Mouse (Mus musculus): ENCODE data around the gene Mpped1. TPM values are rescaled to one million over a fixed set of nuclear protein-coding genes. Genes with fewer than 3 reads are reported as not detected.

Mpped1 gene
- 23.5 and 23.7 TPM in 2 replicates for polyA plus RNA-seq (2014; fragmentation: Nextera tagmentation; extraction: Ambion mirVana)

DNA sequence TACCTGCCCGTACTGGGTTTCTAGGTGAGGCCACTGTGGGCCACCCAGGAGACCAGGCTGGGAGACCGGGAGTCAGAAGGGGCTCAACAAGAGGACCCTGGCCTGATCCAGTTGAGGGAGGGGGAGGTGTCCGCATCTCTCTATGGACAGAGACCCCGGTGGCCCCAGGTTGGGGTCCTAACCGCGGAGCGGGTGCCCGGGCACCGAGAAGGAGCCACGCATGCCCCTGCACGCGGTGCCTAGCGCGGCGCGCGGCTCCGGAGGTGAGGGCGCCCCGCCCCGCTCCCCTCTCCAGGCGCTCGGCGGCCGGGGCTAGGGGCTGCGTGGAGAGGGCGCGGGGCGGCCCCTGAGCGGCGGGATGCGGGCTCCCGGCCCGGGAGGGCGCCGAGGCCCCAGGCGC lies at the start of gene Mpped1:
Gene Mpped1, plus strand, starts transcription at position 81 of the 400 bp plus-strand sequence.
- Histone ChIP-seq H3K4me3 (replicated peaks; ENCODE audit: low read length) (peak within 1 kb of the TSS; percentile 63), H3K27ac (no peak within 1 kb of the TSS), H3K36me3 (replicated peaks; ENCODE audit: control insufficient read depth, insufficient read depth) (no peaks in the 10 kb centered on the region), H3K9ac (peak within 1 kb of the TSS; percentile 80), H3K4me2 (replicated peaks) (peak within 1 kb of the TSS; percentile 95), H3K4me1 (replicated peaks; ENCODE audit: control insufficient read depth, insufficient read depth, low read length) (peaks cover 11% of the 10 kb centered on the region; the same call in 1 of the 2 replicates), H3K9me3 (ENCODE audit: control insufficient read depth, low read length) (no peaks in the 10 kb centered on the region), H3K27me3 (ENCODE audit: control insufficient read depth, insufficient read depth, low read length) (peaks cover 14% of the 10 kb centered on the region)
- ATAC-seq (ENCODE audit: low FRiP score) (peak; percentile 64), DNase-seq (ENCODE audit: low spot score) (no peak)
- 2% methylated on average over 25 of the region's 37 CpGs for WGBS

DNA sequence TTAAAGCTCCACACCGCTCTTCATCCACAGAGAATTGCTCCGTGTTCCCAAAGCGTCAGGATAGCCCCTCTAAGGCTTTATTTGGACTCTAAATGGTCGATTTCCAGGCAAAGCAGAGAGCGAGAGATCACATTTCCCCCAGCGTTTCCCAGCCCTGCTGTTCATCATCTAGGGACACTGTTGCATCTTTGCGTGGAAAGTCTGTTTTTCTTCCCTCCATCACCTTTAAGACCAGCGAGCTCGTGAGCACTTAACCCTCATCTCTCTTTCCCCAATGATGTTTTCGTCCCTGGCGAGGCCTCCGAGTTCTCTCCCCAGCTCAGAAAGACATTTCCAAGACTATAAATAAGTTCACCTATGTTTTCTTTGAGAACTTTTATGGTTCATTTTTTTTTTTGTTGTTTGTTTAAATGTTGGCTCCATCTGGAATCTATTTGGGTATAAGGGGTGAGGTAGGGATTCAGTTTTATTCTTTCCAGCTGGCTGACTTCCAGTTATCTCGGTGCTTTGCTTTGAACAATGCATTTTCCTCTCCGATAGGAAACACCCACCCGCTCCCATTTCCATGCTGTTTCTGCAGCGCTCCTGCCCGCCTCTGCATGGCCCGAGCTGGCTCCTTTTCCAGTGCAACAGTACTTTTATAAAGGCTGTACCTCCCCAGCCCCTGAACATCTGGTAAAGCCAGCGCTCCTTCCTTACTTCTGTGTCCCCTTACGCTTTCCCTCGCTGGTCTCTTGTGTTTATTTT lies 38.4 kb upstream of the Mpped1 start:
- Histone ChIP-seq H3K36me3 (replicated peaks; ENCODE audit: control insufficient read depth, insufficient read depth) (no peaks in the 10 kb centered on the region), H3K4me1 (replicated peaks; ENCODE audit: control insufficient read depth, insufficient read depth, low read length) (no peaks in the 10 kb centered on the region; the same call in 1 of the 2 replicates), H3K27ac (no peak overlapping the region), H3K9ac (no peak overlapping the region), H3K27me3 (ENCODE audit: control insufficient read depth, insufficient read depth, low read length) (no peaks in the 10 kb centered on the region), H3K9me3 (ENCODE audit: control insufficient read depth, low read length) (no peaks in the 10 kb centered on the region), H3K4me3 (replicated peaks; ENCODE audit: low read length) (no peak overlapping the region), H3K4me2 (replicated peaks) (no peak overlapping the region)
- 26% methylated on average over 21 of the region's 21 CpGs for WGBS
- DNase-seq (ENCODE audit: low spot score) (no peak), ATAC-seq (ENCODE audit: low FRiP score) (no peak)

DNA sequence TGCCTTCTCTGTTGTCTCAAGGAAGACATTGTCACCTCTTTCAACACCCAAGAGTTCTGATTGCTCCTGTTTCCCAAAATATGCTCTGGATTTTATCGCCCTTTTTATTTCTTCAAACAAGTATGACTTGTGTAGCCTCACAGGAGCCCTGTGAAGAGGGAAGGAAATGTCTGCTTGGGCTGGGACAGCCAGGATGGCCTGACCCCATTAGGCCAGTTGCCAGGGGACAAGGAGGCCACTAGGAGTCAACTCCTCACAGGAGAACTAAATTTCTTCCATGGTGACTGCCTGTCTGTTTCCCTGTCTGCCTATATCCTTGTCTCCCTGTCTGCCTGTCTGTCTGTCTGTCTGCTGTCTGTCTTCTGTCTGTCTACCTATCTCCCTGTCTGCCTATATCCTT lies 37.2 kb upstream of the Mpped1 start:
- Histone ChIP-seq H3K36me3 (replicated peaks; ENCODE audit: control insufficient read depth, insufficient read depth) (no peaks in the 10 kb centered on the region), H3K27ac (no peak overlapping the region), H3K4me1 (replicated peaks; ENCODE audit: control insufficient read depth, insufficient read depth, low read length) (no peaks in the 10 kb centered on the region; the same call in 1 of the 2 replicates), H3K4me3 (replicated peaks; ENCODE audit: low read length) (no peak overlapping the region), H3K9me3 (ENCODE audit: control insufficient read depth, low read length) (no peaks in the 10 kb centered on the region), H3K4me2 (replicated peaks) (no peak overlapping the region), H3K27me3 (ENCODE audit: control insufficient read depth, insufficient read depth, low read length) (no peaks in the 10 kb centered on the region), H3K9ac (no peak overlapping the region)
- ATAC-seq (ENCODE audit: low FRiP score) (no peak), DNase-seq (ENCODE audit: low spot score) (no peak)
- WGBS: 80% methylated on average over 1 of the region's 1 CpGs

DNA sequence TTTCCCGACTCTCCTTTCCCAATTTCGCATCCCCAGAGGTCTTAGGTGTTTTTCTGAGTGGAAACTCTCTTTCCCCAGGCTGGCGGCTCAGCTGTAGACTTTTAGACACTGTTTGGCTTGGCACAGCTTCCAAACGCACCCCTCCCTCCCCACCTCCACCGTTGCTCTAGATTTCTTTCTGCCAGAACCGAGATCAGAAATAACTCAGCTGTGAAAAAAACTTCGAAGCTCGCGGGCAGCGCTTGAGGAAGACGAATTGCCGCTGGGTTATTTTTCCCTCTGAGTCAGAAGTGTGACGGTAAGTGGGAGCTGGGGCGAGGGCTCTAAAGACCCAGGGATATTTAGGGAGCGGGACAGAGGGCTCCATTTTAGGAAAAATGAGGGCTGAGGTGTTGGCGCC lies 33.0 kb upstream of the Mpped1 start:
- no peak overlapping the region for H3K27ac ChIP-seq
- no peaks in the 10 kb centered on the region for H3K27me3 ChIP-seq (ENCODE audit: control insufficient read depth, insufficient read depth, low read length)
- DNase-seq (ENCODE audit: low spot score): no peak
- H3K9ac ChIP-seq: no peak overlapping the region
- no peak overlapping the region for H3K4me3 ChIP-seq (replicated peaks; ENCODE audit: low read length)
- no peaks in the 10 kb centered on the region for H3K36me3 ChIP-seq (replicated peaks; ENCODE audit: control insufficient read depth, insufficient read depth)
- H3K4me1 ChIP-seq (replicated peaks; ENCODE audit: control insufficient read depth, insufficient read depth, low read length): no peaks in the 10 kb centered on the region; the same call in 1 of the 2 replicates
- no peak for ATAC-seq (ENCODE audit: low FRiP score)
- no peaks in the 10 kb centered on the region for H3K9me3 ChIP-seq (ENCODE audit: control insufficient read depth, low read length)
- H3K4me2 ChIP-seq (replicated peaks): no peak overlapping the region
- WGBS: 63% methylated on average over 16 of the region's 16 CpGs

DNA sequence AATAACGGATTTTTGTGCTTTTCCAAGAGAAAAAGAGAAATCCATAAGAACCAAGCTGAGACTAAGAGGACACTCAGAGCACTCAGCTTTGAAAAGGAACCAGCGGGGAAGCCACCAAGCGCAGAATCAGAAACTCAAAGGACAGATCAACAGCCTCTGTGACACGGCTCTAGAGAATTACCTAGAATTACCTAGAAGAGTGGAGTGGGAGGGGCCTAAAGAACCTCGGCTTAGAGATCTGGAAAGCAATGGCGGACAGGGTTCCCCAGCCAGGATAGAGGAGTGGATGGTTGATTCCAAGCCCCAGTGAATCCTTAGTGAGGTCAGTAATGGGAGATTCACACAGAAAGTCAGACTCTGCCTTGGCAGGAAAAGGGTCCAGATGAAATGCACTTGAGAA lies 30.3 kb upstream of the Mpped1 start:
- no peaks in the 10 kb centered on the region for H3K36me3 ChIP-seq (replicated peaks; ENCODE audit: control insufficient read depth, insufficient read depth)
- ATAC-seq (ENCODE audit: low FRiP score): no peak
- no peak overlapping the region for H3K4me3 ChIP-seq (replicated peaks; ENCODE audit: low read length)
- H3K9ac ChIP-seq: no peak overlapping the region
- WGBS: 81% methylated on average over 6 of the region's 6 CpGs
- DNase-seq (ENCODE audit: low spot score): no peak
- no peak overlapping the region for H3K4me2 ChIP-seq (replicated peaks)
- no peak overlapping the region for H3K27ac ChIP-seq
- H3K27me3 ChIP-seq (ENCODE audit: control insufficient read depth, insufficient read depth, low read length): no peaks in the 10 kb centered on the region
- no peaks in the 10 kb centered on the region for H3K9me3 ChIP-seq (ENCODE audit: control insufficient read depth, low read length)
- H3K4me1 ChIP-seq (replicated peaks; ENCODE audit: control insufficient read depth, insufficient read depth, low read length): no peaks in the 10 kb centered on the region

DNA sequence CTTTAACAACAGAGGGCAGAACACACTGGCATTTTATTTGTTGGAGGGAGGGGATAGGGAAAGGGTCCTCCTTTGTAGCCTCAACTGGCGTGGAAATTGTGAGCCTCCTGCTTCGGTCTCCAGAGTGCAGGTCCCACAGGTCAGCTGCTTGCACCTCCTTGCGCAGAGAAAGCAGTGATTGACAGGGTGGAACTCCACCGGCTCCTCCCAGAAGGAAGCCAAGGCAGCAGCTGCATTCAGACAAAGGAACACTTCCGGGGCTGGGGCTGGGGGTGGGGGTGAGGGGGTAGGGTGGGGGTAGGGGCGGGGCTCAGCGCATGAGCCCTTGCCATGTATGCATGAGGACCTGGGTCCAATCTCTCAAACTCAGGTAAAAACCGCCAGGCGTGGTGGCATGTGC lies 29.8 kb upstream of the Mpped1 start:
- Histone ChIP-seq H3K9me3 (ENCODE audit: control insufficient read depth, low read length) (no peaks in the 10 kb centered on the region), H3K4me3 (replicated peaks; ENCODE audit: low read length) (no peak overlapping the region), H3K27ac (no peak overlapping the region), H3K4me1 (replicated peaks; ENCODE audit: control insufficient read depth, insufficient read depth, low read length) (no peaks in the 10 kb centered on the region), H3K36me3 (replicated peaks; ENCODE audit: control insufficient read depth, insufficient read depth) (no peaks in the 10 kb centered on the region), H3K27me3 (ENCODE audit: control insufficient read depth, insufficient read depth, low read length) (no peaks in the 10 kb centered on the region), H3K9ac (no peak overlapping the region), H3K4me2 (replicated peaks) (no peak overlapping the region)
- DNase-seq (ENCODE audit: low spot score) (no peak), ATAC-seq (ENCODE audit: low FRiP score) (no peak)
- 38% methylated on average over 9 of the region's 9 CpGs for WGBS

DNA sequence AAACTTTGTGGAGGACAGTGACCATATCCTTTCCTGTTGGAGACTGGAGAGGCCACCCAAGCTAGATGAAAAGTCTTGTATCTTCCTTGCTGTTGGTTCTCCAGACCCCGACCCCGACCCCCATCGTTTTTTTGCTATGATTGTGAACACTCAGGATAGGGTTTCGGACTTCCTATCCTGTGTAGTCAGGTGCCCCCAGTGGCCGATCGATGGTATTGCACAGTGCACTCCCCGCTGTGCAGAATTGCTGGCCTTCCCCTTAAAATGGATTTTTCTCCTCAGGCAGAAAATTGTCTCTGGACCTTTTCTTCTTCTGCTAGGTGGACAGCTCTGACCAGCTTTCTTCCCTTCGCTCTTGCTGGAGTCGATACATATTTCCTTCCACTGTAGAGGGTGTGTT lies 22.5 kb upstream of the Mpped1 start:
- ATAC-seq (ENCODE audit: low FRiP score) (no peak), DNase-seq (ENCODE audit: low spot score) (peak; percentile 76)
- no peak overlapping the region for H3K4me2 ChIP-seq (replicated peaks)
- H3K4me1 ChIP-seq (replicated peaks; ENCODE audit: control insufficient read depth, insufficient read depth, low read length): no peaks in the 10 kb centered on the region
- no peak overlapping the region for H3K9ac ChIP-seq
- H3K27ac ChIP-seq: no peak overlapping the region
- H3K27me3 ChIP-seq (ENCODE audit: control insufficient read depth, insufficient read depth, low read length): no peaks in the 10 kb centered on the region
- H3K4me3 ChIP-seq (replicated peaks; ENCODE audit: low read length): no peak overlapping the region
- no peaks in the 10 kb centered on the region for H3K36me3 ChIP-seq (replicated peaks; ENCODE audit: control insufficient read depth, insufficient read depth)
- no peaks in the 10 kb centered on the region for H3K9me3 ChIP-seq (ENCODE audit: control insufficient read depth, low read length)
- 27% methylated on average over 9 of the region's 9 CpGs for WGBS

DNA sequence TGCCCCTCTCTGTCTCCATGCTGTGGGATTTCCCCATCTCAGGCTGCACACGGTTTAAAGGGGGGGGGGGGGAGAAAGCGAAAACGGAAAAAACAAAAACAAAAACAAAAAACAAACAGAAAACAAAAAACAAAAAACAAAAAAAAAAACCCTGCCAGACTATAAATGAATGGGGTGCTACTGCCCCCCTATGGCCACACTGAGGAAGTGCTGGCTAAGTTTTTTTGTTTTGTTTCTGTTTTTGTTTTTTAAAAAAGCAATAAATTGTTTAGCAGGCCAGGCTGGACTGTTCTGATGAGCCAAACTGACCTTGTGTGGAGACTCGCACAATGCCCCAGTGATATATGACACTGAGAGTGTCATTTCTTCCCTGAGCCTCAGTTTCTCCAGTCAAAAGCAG lies 20.3 kb upstream of the Mpped1 start:
- Histone ChIP-seq H3K4me1 (replicated peaks; ENCODE audit: control insufficient read depth, insufficient read depth, low read length) (no peaks in the 10 kb centered on the region), H3K4me2 (replicated peaks) (no peak overlapping the region), H3K36me3 (replicated peaks; ENCODE audit: control insufficient read depth, insufficient read depth) (no peaks in the 10 kb centered on the region), H3K27ac (no peak overlapping the region), H3K27me3 (ENCODE audit: control insufficient read depth, insufficient read depth, low read length) (no peaks in the 10 kb centered on the region), H3K4me3 (replicated peaks; ENCODE audit: low read length) (no peak overlapping the region), H3K9ac (no peak overlapping the region), H3K9me3 (ENCODE audit: control insufficient read depth, low read length) (no peaks in the 10 kb centered on the region)
- ATAC-seq (ENCODE audit: low FRiP score): no peak
- 14% methylated on average over 4 of the region's 4 CpGs for whole genome bisulfite sequencing
- DNase-seq (ENCODE audit: low spot score): peak; percentile 58

DNA sequence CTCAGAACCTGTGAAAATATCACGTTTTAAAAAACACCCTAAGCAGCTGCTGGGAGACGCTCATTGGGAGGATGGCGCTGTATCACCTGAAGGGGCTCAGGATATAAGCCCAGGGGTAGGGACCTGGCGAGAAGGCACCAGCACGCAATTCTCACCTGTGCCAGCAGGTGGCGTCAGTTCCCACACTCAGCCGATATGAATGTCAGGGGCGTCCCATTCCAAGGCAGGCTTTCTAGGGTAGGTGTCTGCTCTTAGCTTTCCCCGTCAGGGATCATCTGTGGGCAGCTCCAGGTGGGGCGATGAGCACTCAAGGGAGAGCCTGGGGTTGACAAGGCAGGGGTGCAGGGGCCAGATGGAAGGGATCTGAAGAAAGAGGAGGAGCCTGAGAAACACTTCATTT lies 18.6 kb upstream of the Mpped1 start:
- no peak overlapping the region for H3K4me3 ChIP-seq (replicated peaks; ENCODE audit: low read length)
- peak; percentile 77 for DNase-seq (ENCODE audit: low spot score)
- H3K27me3 ChIP-seq (ENCODE audit: control insufficient read depth, insufficient read depth, low read length): no peaks in the 10 kb centered on the region
- WGBS: 4% methylated on average over 10 of the region's 10 CpGs
- H3K27ac ChIP-seq: no peak overlapping the region
- no peak overlapping the region for H3K4me2 ChIP-seq (replicated peaks)
- ATAC-seq (ENCODE audit: low FRiP score): no peak
- no peaks in the 10 kb centered on the region for H3K36me3 ChIP-seq (replicated peaks; ENCODE audit: control insufficient read depth, insufficient read depth)
- no peaks in the 10 kb centered on the region for H3K9me3 ChIP-seq (ENCODE audit: control insufficient read depth, low read length)
- no peak overlapping the region for H3K9ac ChIP-seq
- H3K4me1 ChIP-seq (replicated peaks; ENCODE audit: control insufficient read depth, insufficient read depth, low read length): no peaks in the 10 kb centered on the region; the same call in 1 of the 2 replicates

Data from hindbrain, embryonic 14.5 days (tissue).